Mouse (Mus musculus) right cerebral cortex, adult 18-20 months (tissue): ENCODE measurements around the gene Mettl7a2.
"Not testable (repeated sequence)": the region's sequence is repeated elsewhere in the genome, so short reads cannot be mapped to it uniquely, and the experiment has no call there.

Experiments used
- DNase-seq: peaks from one replicate; pipeline ENCODE4 v3.0.0; 2022; ENCODE audit warnings: mixed read lengths

Gene Mettl7a2

GRCm38 (mm10) chr15:100352711-100353250 is at the start of gene Mettl7a2, which contains the start of gene Methig1:
TSS of gene Mettl7a2 (plus strand) at chr15:100353200.
TSS of gene Methig1 (plus strand) at chr15:100353149.
- DNase-seq: no peak

GRCm38 (mm10) chr15:100303428-100304018 is 49.5 kb upstream of the Mettl7a2 start:
- DNase-seq: no peak

- DNase-seq: peak; percentile 89
Observed at GRCm38 (mm10) chr15:100304019-100304991, 48.7 kb upstream of the Mettl7a2 start, which contains the start of gene Mettl7a1. TSS of gene Mettl7a1 (plus strand) at chr15:100304140.

- no peak for DNase-seq
Observed at GRCm38 (mm10) chr15:100306201-100306600, 46.8 kb upstream of the Mettl7a2 start.

- not testable (repeated sequence) for DNase-seq
Observed at GRCm38 (mm10) chr15:100307438-100308096, 45.4 kb upstream of the Mettl7a2 start.

GRCm38 (mm10) chr15:100312346-100312745 is 40.7 kb upstream of the Mettl7a2 start:
- no peak for DNase-seq

GRCm38 (mm10) chr15:100314448-100315145 is 38.4 kb upstream of the Mettl7a2 start:
- DNase-seq: no peak

- not testable (repeated sequence) for DNase-seq
Observed at GRCm38 (mm10) chr15:100318014-100318671, 34.9 kb upstream of the Mettl7a2 start.

- DNase-seq: no peak
Observed at GRCm38 (mm10) chr15:100319884-100320283, 33.1 kb upstream of the Mettl7a2 start.

GRCm38 (mm10) chr15:100320295-100320905 is 32.6 kb upstream of the Mettl7a2 start:
- DNase-seq: no peak

GRCm38 (mm10) chr15:100321134-100321533 is 31.9 kb upstream of the Mettl7a2 start:
- DNase-seq: no peak

- DNase-seq: peak; percentile 32
Observed at GRCm38 (mm10) chr15:100324021-100324591, 28.9 kb upstream of the Mettl7a2 start.

GRCm38 (mm10) chr15:100325235-100325634 is 27.8 kb upstream of the Mettl7a2 start:
- DNase-seq: no peak

- DNase-seq: not testable (repeated sequence)
Observed at GRCm38 (mm10) chr15:100328089-100328488, 24.9 kb upstream of the Mettl7a2 start.

GRCm38 (mm10) chr15:100329336-100329735 is 23.7 kb upstream of the Mettl7a2 start:
- DNase-seq: not testable (repeated sequence)

GRCm38 (mm10) chr15:100330739-100331138 is 22.3 kb upstream of the Mettl7a2 start:
- DNase-seq: no peak

- DNase-seq: not testable (repeated sequence)
Observed at GRCm38 (mm10) chr15:100332077-100332961, 20.7 kb upstream of the Mettl7a2 start.

GRCm38 (mm10) chr15:100334629-100335028 is 18.4 kb upstream of the Mettl7a2 start, which contains the start of gene Mettl7a3:
TSS of gene Mettl7a3 (plus strand) at chr15:100334929.
- DNase-seq: no peak

GRCm38 (mm10) chr15:100337328-100337727 is 15.7 kb upstream of the Mettl7a2 start:
- not testable (repeated sequence) for DNase-seq
